Mouse (Mus musculus) midbrain, embryonic 16.5 days (tissue): ENCODE results near the gene Gm9508. TPM values are rescaled to one million over a fixed set of nuclear protein-coding genes. Genes with fewer than 3 reads are reported as not detected.
A peak's percentile ranks its signal among the peaks of the same experiment; 100 is the strongest.

Source experiments
- ATAC-seq: fragments of 200-750 bp; cut with Nextera tagmentation; 2 replicates; pipeline ENCODE4 v1.8.0; 2017; ENCODE audit warnings: moderate TSS enrichment
- H3K27ac ChIP-seq: fragments of 300-500 bp; sonication (generic); 2 replicates; pipeline ENCODE4 v1.5.1; 2014; ENCODE audit warnings: mild to moderate bottlenecking, low read length, mixed read lengths
- H3K27me3 ChIP-seq: fragments of 300-500 bp; sonication (generic); 2 replicates; pipeline ENCODE4 v1.6.1; 2014; ENCODE audit warnings: low read depth, low read length, mixed read lengths; ENCODE audit not compliant: control insufficient read depth, insufficient read depth
- H3K36me3 ChIP-seq: fragments of 300-500 bp; sonication (generic); 2 replicates; pipeline ENCODE4 v1.6.1; 2014; ENCODE audit warnings: mild to moderate bottlenecking, low read length, moderate library complexity, mixed read lengths; ENCODE audit not compliant: control insufficient read depth, insufficient read depth
- H3K4me1 ChIP-seq: fragments of 300-500 bp; sonication (generic); 2 replicates; pipeline ENCODE4 v1.6.1; 2014; ENCODE audit warnings: mild to moderate bottlenecking, low read length, mixed read lengths; ENCODE audit not compliant: control insufficient read depth, insufficient read depth
- H3K4me2 ChIP-seq: fragments of 300-500 bp; sonication (generic); 2 replicates; pipeline ENCODE4 v1.6.1; 2014; ENCODE audit warnings: mild to moderate bottlenecking, low read length, mixed read lengths
- H3K4me3 ChIP-seq: fragments of 300-500 bp; sonication (generic); 2 replicates; pipeline ENCODE4 v1.5.1; 2014; ENCODE audit warnings: low read depth, mild to moderate bottlenecking, low read length, moderate library complexity, mixed read lengths
- H3K9ac ChIP-seq: fragments of 300-500 bp; sonication (generic); 2 replicates; pipeline ENCODE4 v1.6.1; 2014; ENCODE audit warnings: low read depth, low read length, mixed read lengths
- H3K9me3 ChIP-seq: fragments of 300-500 bp; sonication (generic); replicated peaks from 2 replicates; pipeline ENCODE4 v1.6.1; 2014; ENCODE audit warnings: mild to moderate bottlenecking, low read length, mixed read lengths; ENCODE audit not compliant: control insufficient read depth, poor library complexity, severe bottlenecking
- WGBS: fragments of 180-500 bp; shearing (Covaris S2); extraction: QIAGEN DNeasy Blood & Tissue Kit; methylation state at CpG from one replicate; pipeline ENCODE4 v1.1.7; 2014; 5-methylcytosine and 5-hydroxymethylcytosine counted together
- polyA plus RNA-seq: library from polyadenylated mRNA; unstranded; fragments of >200 nt; fragmentation: Nextera tagmentation; extraction: Ambion mirVana; gene quantifications from 2 replicates; pipeline ENCODE4 v1.2.1, GENCODE M21; 2015

The Gm9508 gene
- polyA plus RNA-seq, 1 experiment from 2014 or later = not detected

DNA sequence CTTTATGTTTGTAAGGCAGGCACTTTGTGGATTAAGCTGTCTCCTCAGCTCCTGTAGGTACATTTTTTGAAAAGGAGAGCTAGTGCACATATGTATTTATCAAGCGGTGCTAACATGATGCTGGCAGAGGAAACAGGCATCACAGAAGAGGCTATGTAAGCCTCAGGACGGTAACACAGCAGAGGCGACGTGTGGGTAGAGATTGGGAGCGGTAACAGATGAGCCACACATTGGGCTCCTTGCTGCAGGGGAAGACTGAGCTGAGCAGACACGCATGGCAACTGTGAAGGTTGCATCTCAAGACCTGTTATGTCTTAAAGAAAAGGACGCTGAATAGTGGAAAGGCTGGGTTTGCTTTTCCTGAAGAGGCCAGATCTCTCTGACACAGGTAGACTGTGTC, 14.0 kb downstream of the Gm9508 start:
- no peak overlapping the region for H3K4me2 ChIP-seq
- H3K4me3 ChIP-seq = no peak overlapping the region
- peaks cover 23% of the 10 kb centered on the region for H3K27me3 ChIP-seq
- WGBS = 75% methylated on average over 7 of the region's 7 CpGs
- no peak for ATAC-seq
- H3K9ac ChIP-seq = no peak overlapping the region
- H3K36me3 ChIP-seq = no peaks in the 10 kb centered on the region
- H3K9me3 ChIP-seq = no peaks in the 10 kb centered on the region
- no peak overlapping the region for H3K27ac ChIP-seq
- H3K4me1 ChIP-seq = peaks cover 6% of the 10 kb centered on the region; the same call in 1 of the 2 replicates

DNA sequence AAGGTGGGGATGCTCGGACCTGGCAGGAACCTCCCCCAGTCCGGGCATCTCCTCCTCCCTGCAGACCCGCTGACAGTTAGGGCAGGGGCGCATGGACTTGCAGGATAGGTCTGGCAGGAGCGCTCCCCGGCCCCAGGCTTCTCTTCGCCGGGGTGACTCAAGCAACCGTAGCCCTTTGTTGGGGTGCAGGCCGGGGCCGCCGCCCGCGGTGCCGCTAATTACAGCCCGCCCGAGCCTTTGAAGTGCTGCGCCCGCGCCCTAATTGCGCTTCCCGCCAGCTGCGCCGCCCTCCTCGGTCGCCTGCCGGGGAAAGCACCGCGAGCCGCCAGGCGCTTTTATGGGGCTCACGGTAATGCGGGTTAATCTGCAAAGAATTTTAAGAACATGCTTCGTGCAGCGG, 19.5 kb downstream of the Gm9508 start:
- Histone ChIP-seq H3K27ac (no peak overlapping the region), H3K4me2 (peak overlapping the region; percentile 88), H3K4me1 (peaks cover 9% of the 10 kb centered on the region), H3K27me3 (peaks cover 18% of the 10 kb centered on the region), H3K9me3 (no peaks in the 10 kb centered on the region), H3K9ac (peak overlapping the region; percentile 47), H3K36me3 (no peaks in the 10 kb centered on the region), H3K4me3 (peak overlapping the region; percentile 35)
- no peak; the same call in 1 of the 2 replicates for ATAC-seq
- WGBS = 0% methylated on average over 35 of the region's 35 CpGs

DNA sequence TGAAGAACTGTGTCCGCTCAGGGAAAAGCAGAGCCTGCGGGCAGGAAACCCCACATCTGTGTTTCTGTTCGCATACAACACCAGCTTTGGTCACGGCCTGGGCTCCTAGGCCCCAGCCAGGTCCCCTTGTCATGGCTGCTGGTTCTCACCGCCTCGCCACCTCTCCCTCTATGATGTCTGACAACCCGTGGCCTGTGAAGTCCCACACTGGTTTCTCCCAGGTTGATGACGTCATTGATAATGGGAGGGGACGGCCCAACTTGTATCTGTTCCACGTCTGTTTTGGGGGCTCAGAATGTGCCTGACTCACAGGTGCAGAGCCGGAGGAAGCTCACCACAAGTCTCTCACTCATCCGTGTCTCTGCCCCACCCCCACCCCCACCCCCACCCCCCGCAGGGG, 23.3 kb downstream of the Gm9508 start:
- no peak for ATAC-seq
- WGBS = 57% methylated on average over 13 of the region's 13 CpGs
- H3K9ac ChIP-seq = no peak overlapping the region

DNA sequence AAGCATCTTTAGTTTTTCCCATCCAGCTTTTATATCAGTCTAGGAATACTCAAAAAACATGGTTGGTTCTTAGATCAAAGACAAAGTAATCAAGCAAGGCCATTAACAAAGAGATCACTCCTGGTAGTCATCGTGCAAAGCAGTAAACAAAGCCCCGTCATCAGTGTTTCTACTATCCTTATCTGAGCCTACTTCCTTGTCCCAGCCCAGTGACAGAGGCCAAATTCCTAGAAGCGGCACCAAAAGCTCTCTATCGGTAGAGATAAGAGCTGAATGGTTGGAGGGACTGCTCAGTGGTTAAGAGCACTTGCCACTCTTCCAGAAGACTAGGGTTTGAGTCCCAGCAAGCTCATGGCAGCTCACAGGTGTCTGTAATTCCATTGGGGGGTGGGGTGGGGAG, 25.5 kb downstream of the Gm9508 start:
- WGBS = 89% methylated on average over 4 of the region's 4 CpGs
- Histone ChIP-seq H3K4me1 (no peaks in the 10 kb centered on the region), H3K36me3 (no peaks in the 10 kb centered on the region), H3K9ac (no peak overlapping the region), H3K27ac (no peak overlapping the region), H3K9me3 (no peaks in the 10 kb centered on the region), H3K4me3 (no peak overlapping the region), H3K4me2 (no peak overlapping the region), H3K27me3 (0 out of 2 replicates have a peak, but pooled peaks cover 2% of the 10 kb centered on the region)
- ATAC-seq = no peak

More for the DNA sequence above, 23.3 kb downstream of the Gm9508 start:
- Histone ChIP-seq H3K27me3 (peaks cover 18% of the 10 kb centered on the region), H3K27ac (no peak overlapping the region), H3K36me3 (no peaks in the 10 kb centered on the region), H3K4me1 (peaks cover 9% of the 10 kb centered on the region), H3K9me3 (no peaks in the 10 kb centered on the region), H3K4me3 (no peak overlapping the region), H3K4me2 (no peak overlapping the region)

DNA sequence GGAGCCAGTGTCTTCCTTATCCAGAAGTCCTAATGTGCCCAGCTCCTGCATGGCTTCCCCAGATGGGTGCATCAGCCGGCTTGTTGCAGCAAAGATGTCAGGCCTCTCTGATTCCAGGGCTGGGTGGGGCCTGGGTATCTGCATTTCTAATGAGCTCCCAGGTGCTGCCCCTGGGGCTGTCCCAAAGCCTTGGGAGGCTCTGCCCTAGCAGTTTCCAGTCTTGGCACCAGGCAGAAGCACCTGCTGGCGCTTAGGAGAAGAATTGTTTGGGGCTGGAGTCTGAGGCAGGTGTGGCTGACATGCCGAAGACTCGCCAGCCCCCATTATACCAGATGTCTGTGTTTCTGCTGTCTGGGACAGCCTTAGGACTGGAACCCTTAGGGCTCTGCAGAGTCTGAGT, 26.3 kb downstream of the Gm9508 start:
- Histone ChIP-seq H3K27ac (no peak overlapping the region), H3K27me3 (no peaks in the 10 kb centered on the region), H3K4me1 (no peaks in the 10 kb centered on the region), H3K36me3 (no peaks in the 10 kb centered on the region), H3K9me3 (no peaks in the 10 kb centered on the region), H3K4me2 (no peak overlapping the region), H3K9ac (no peak overlapping the region), H3K4me3 (no peak overlapping the region)
- 74% methylated on average over 4 of the region's 4 CpGs for WGBS
- ATAC-seq = no peak

DNA sequence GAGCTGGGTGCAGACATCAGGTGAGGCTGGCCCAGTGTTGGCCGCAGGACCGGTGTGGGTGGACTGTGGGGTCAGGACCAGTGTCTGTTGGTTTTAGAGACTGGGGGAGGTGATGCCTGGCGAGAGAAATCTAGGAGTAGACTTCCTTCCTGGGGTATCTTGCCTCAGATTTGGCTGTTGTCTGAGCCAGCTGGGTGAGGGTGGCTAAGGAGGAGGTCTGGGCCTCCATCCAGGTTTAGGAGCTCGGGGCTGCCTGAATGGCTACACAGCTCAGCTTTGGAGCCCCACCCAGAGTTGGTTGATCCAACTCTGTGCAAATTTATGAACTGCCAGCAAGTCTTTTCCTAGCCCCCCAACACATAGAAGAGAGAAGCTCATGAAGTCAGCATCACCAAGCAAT, 29.6 kb downstream of the Gm9508 start:
- no peak overlapping the region for H3K27ac ChIP-seq
- H3K27me3 ChIP-seq = no peaks in the 10 kb centered on the region
- H3K4me1 ChIP-seq = no peaks in the 10 kb centered on the region
- no peaks in the 10 kb centered on the region for H3K9me3 ChIP-seq
- no peak overlapping the region for H3K9ac ChIP-seq
- WGBS = 86% methylated on average over 4 of the region's 4 CpGs
- H3K36me3 ChIP-seq = no peaks in the 10 kb centered on the region
- no peak overlapping the region for H3K4me3 ChIP-seq
- no peak overlapping the region for H3K4me2 ChIP-seq
- no peak for ATAC-seq

DNA sequence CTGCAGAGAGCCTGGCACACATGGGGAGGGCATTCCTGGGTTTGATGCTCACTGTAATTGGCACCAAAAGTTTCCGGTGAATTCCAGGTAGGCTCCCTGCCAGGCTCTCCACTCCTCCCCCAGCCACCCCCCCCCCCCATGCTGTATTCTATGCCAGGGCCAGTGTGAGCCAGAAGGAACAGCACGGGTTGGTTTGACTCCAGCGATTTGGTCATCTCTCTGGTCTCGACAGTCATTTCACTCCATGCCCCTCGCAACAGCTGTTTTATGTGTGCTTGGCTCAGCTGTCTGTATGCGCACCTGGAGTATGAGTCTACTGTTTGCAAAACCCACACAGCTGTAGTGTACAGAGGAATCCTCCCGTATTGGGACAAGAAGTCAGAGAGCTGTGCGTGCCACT, 30.7 kb downstream of the Gm9508 start:
- Histone ChIP-seq H3K4me3 (no peak overlapping the region), H3K4me1 (no peaks in the 10 kb centered on the region), H3K36me3 (no peaks in the 10 kb centered on the region), H3K27me3 (no peaks in the 10 kb centered on the region), H3K9ac (no peak overlapping the region), H3K9me3 (no peaks in the 10 kb centered on the region), H3K4me2 (no peak overlapping the region), H3K27ac (no peak overlapping the region)
- 78% methylated on average over 8 of the region's 8 CpGs for WGBS
- no peak for ATAC-seq

DNA sequence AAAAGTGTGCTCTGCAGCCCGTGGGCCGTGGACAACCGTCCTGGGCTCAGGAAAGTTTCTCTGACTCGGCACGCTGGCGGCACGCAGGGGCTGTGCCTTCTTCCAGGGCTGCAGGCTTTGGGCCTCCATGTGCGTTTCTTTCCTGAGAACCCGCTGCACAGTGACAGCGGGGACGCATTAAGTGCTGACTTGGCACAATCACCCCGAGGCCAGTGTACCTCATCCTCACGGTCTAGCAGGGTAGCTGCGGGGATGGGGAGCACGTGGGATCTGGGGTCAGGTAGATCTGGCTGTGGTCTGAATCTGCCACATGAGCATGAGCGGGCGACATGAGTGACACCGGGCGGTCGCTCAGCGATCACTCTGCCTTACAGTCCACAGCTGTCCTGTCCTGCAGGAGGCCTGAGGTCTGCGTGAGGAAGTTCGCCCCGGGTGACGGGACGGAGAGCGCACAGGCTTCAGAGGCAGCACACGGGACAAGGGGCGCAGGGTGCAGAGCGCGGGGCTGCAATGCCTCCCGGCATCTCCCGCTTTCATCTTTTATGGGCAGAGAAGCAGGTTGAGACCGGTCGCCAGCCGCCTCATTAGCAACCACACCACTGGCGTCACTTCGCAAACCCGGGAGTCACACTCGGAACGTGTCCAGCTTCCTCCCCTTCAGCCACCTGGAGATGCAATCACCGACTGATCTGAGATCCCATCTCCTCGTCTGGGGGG, 32.9 kb downstream of the Gm9508 start:
- 61% methylated on average over 43 of the region's 43 CpGs for WGBS

DNA sequence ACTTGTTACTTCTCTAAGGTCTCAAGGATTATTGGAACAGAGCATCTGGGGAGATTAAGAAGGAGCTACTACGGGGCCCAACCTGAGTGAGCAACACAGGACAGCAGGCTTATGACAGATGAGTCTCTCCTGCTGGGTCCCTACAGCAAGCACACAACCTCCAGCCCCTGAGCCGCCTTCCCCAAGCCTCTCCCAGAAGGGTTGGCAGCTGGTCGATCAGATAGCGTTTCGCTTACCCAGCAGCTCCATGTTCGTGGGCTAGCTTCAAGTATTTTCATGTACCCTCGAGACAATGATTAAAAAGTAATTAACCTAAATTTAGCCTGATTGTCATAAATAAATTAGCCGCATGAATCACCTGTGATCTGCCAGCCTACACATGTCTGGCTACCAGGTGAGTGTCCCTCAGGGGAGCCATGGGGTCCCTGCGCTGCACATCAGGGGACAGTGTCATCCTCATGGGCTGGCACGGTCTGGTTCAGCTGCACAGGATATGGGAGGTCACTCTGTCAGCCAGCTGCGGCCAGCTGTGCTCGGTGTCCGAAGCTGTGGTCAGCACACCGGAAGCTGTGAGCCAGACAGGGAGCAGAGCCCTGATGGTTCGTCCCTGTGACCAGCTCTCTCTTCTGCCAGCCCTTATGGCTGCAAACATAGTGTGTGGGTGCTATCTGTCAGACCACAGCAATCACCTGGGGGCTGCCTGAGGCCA, 38.6 kb downstream of the Gm9508 start:
- H3K4me2 ChIP-seq = no peak overlapping the region
- WGBS = 75% methylated on average over 15 of the region's 15 CpGs
- ATAC-seq = no peak
- no peaks in the 10 kb centered on the region for H3K36me3 ChIP-seq
- H3K4me3 ChIP-seq = no peak overlapping the region
- H3K27me3 ChIP-seq = no peaks in the 10 kb centered on the region
- H3K9ac ChIP-seq = no peak overlapping the region
- H3K9me3 ChIP-seq = no peaks in the 10 kb centered on the region
- H3K27ac ChIP-seq = no peak overlapping the region
- H3K4me1 ChIP-seq = no peaks in the 10 kb centered on the region

More for the DNA sequence above, 32.9 kb downstream of the Gm9508 start:
- Histone ChIP-seq H3K27me3 (no peaks in the 10 kb centered on the region), H3K4me3 (no peak overlapping the region), H3K27ac (no peak overlapping the region), H3K9ac (no peak overlapping the region), H3K4me1 (no peaks in the 10 kb centered on the region), H3K9me3 (no peaks in the 10 kb centered on the region), H3K4me2 (no peak overlapping the region), H3K36me3 (no peaks in the 10 kb centered on the region)
- ATAC-seq = no peak
